Mouse (Mus musculus): ENCODE measurements around the gene Scgb2b15.
"Not testable (repeated sequence)": the region's sequence is repeated elsewhere in the genome, so short reads cannot be mapped to it uniquely, and the experiment has no call there.

Scgb2b15 gene

DNA sequence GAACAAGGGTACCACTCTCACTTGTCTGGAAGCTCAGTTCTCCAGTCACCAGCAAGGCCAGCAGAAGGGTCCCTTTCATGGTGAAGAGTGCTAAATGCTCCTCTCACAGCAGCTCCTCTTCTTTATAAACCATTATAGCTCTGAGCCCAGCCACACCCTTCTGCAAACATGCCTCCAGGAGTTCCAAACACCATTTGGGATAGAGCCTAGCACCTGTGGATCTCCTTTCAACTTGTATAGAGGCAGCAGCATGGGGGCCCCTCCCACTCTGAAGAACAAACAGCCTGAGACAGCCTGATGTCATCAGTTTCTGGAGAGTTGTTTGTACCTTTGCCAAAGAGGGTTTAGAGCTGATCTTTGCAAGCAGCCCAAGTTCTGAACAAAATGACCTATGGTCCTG lies at the start of gene Scgb2b15:
Gene Scgb2b15, minus strand, starts transcription at position 101 of the 400 bp plus-strand sequence.
- not testable (repeated sequence) for DNase-seq (ENCODE audit: low spot score in 2 of 2)

DNA sequence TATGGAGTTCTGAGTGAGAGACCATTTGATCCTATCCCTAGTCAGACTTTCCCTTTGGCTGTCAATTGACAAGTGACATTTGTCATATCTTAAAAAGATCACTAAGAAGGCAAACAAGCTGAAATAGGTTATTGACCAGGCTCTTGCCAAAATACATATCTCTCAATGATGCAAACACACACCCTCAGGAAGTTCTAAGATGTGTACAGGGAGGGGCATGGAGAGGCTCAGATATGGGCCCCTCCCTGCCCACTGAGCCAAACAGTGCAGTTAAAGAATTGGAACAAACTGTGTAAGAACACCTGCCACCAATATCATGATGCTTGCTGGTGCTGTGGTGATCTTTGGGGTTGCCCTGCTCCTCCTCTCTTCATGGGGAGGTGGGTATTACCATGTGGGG lies 6.8 kb upstream of the Scgb2b15 start, which contains the start of gene Scgb1b15:
Gene Scgb1b15, plus strand, starts transcription at position 301 of the 400 bp plus-strand sequence.
- DNase-seq (ENCODE audit: low spot score in 2 of 2), result not testable (repeated sequence)
